Mouse (Mus musculus): ENCODE results near the gene Hmox2. TPM values are rescaled to one million over a fixed set of nuclear protein-coding genes. Genes with fewer than 3 reads are reported as not detected.
"Not testable (repeated sequence)": the region's sequence is repeated elsewhere in the genome, so short reads cannot be mapped to it uniquely, and the experiment has no call there.

Hmox2 gene
- polyA plus RNA-seq (2012; rRNA removed): 56.0 and 63.1 TPM in 2 replicates
- polyA plus RNA-seq (2014; fragmentation: Nextera tagmentation; extraction: Ambion mirVana): 96.6 and 106 TPM in 2 replicates

DNA sequence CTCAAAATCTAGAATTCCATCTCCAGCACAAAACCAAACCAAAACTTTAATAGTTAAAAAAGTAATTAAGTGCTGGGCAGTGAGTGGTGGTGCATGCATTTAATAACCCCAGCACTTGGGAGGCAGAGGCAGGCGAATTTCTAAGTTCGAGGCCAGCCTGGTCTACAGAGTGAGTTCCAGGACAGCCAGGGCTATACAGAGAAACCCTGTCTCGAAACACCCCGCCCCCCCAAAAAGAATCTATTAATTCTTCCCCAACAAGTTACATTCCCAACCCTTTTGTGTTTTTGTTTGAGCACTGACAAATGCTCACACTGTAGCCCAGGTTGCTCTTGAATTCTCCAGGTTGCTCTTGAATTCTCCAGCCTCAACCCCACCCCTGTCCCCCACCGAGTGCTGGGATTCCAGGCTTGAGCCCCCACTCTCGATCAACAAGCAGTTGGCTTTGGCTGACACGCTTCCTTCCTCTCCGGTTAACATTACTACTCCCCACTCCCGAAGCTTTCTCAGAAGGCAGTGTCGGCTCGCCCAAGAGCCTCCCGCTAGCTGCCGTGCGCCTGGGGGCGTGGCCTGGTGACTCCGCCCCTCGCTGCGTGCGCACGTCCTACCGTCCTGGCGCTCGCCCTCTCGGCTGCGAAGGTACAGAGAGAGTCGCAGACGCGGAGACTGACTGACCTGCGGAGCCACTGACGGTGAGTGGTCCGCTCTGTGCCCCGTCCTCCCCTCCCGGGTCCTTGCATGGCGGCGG lies at the start of gene Hmox2:
TSS of gene Hmox2 (plus strand) at position 582 of the 748 bp plus-strand sequence.
- peak; percentile 84; the same call in 1 of the 2 replicates for TF ChIP-seq POLR2A (IDR thresholded peaks at IDR 0.05; ENCODE audit: borderline replicate concordance, extremely low read depth, insufficient read depth, insufficient read length)
- H3K4me3 ChIP-seq (replicated peaks; ENCODE audit: low read length): peak within 1 kb of the TSS; percentile 97
- no peaks in the 10 kb centered on the region for H3K27me3 ChIP-seq (ENCODE audit: control insufficient read depth, insufficient read depth, low read length)
- H3K9me3 ChIP-seq (ENCODE audit: control insufficient read depth, low read length): no peaks in the 10 kb centered on the region
- peaks cover 7% of the 10 kb centered on the region; the same call in 1 of the 2 replicates for H3K4me1 ChIP-seq (ENCODE audit: control insufficient read depth, insufficient read depth, low read length)
- no peaks in the 10 kb centered on the region for H3K36me3 ChIP-seq (ENCODE audit: control insufficient read depth, insufficient read depth, low read length)
- peak within 1 kb of the TSS; percentile 91 for H3K9ac ChIP-seq (ENCODE audit: low read depth, low read length, severe bottlenecking)
- peak within 1 kb of the TSS; percentile 77 for H3K27ac ChIP-seq (replicated peaks; ENCODE audit: low read depth, low read length)
- ATAC-seq (ENCODE audit: low FRiP score, low read depth) (peak; percentile 95), DNase-seq (ENCODE audit: low spot score) (peak; percentile 91)
- peak within 1 kb of the TSS; percentile 79 for H3K4me2 ChIP-seq (replicated peaks; ENCODE audit: low read depth, low read length, severe bottlenecking)
- 4% methylated on average over 35 of the region's 35 CpGs for WGBS

- peaks cover 33% of the 10 kb centered on the region for H3K36me3 ChIP-seq (ENCODE audit: control insufficient read depth, insufficient read depth, low read length)
- no peak overlapping the region for H3K9ac ChIP-seq (ENCODE audit: low read depth, low read length, severe bottlenecking)
- WGBS: 95% methylated on average over 5 of the region's 5 CpGs
- peaks cover 7% of the 10 kb centered on the region for H3K4me1 ChIP-seq (ENCODE audit: control insufficient read depth, insufficient read depth, low read length)
- DNase-seq (ENCODE audit: low spot score) (no peak), ATAC-seq (ENCODE audit: low FRiP score, low read depth) (no peak)
- no peak for TF ChIP-seq POLR2A (IDR thresholded peaks at IDR 0.05; ENCODE audit: borderline replicate concordance, extremely low read depth, insufficient read depth, insufficient read length)
- no peak overlapping the region for H3K4me2 ChIP-seq (replicated peaks; ENCODE audit: low read depth, low read length, severe bottlenecking)
- no peaks in the 10 kb centered on the region for H3K9me3 ChIP-seq (ENCODE audit: control insufficient read depth, low read length)
- no peak overlapping the region for H3K4me3 ChIP-seq (replicated peaks; ENCODE audit: low read length)
- H3K27me3 ChIP-seq (ENCODE audit: control insufficient read depth, insufficient read depth, low read length): no peaks in the 10 kb centered on the region
- H3K27ac ChIP-seq (replicated peaks; ENCODE audit: low read depth, low read length): no peak overlapping the region
Observed at GRCm38 (mm10) chr16:4676836-4677235, 49.3 kb upstream of the Hmox2 start.

DNA sequence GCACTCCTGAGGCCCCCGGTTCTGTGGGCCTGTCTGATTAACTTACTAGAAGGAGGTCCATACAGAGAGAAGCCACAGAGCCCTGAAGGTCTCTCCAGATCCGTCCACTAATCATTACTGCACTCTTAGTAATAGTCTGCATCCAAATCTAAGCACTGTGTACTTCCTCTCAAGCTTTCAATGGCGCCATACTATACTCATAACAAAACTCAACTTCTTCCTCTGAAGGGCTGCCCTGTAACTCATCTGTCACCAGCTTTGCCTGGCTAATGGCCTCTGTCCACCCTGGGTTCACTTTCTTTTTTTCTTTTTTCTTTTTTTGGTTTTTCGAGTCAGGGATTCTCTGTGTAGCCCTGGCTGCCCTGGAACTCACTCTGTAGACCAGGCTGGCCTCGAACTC lies 48.1 kb upstream of the Hmox2 start:
- Histone ChIP-seq H3K27me3 (ENCODE audit: control insufficient read depth, insufficient read depth, low read length) (no peaks in the 10 kb centered on the region), H3K9me3 (ENCODE audit: control insufficient read depth, low read length) (no peaks in the 10 kb centered on the region), H3K36me3 (ENCODE audit: control insufficient read depth, insufficient read depth, low read length) (peaks cover 33% of the 10 kb centered on the region), H3K4me3 (replicated peaks; ENCODE audit: low read length) (no peak overlapping the region), H3K27ac (replicated peaks; ENCODE audit: low read depth, low read length) (no peak overlapping the region), H3K4me1 (ENCODE audit: control insufficient read depth, insufficient read depth, low read length) (peaks cover 7% of the 10 kb centered on the region), H3K9ac (ENCODE audit: low read depth, low read length, severe bottlenecking) (no peak overlapping the region), H3K4me2 (replicated peaks; ENCODE audit: low read depth, low read length, severe bottlenecking) (peak overlapping the region; percentile 89)
- DNase-seq (ENCODE audit: low spot score): no peak
- TF ChIP-seq POLR2A (IDR thresholded peaks at IDR 0.05; ENCODE audit: borderline replicate concordance, extremely low read depth, insufficient read depth, insufficient read length): no peak
- no peak for ATAC-seq (ENCODE audit: low FRiP score, low read depth)
- WGBS: 83% methylated on average over 5 of the region's 5 CpGs

DNA sequence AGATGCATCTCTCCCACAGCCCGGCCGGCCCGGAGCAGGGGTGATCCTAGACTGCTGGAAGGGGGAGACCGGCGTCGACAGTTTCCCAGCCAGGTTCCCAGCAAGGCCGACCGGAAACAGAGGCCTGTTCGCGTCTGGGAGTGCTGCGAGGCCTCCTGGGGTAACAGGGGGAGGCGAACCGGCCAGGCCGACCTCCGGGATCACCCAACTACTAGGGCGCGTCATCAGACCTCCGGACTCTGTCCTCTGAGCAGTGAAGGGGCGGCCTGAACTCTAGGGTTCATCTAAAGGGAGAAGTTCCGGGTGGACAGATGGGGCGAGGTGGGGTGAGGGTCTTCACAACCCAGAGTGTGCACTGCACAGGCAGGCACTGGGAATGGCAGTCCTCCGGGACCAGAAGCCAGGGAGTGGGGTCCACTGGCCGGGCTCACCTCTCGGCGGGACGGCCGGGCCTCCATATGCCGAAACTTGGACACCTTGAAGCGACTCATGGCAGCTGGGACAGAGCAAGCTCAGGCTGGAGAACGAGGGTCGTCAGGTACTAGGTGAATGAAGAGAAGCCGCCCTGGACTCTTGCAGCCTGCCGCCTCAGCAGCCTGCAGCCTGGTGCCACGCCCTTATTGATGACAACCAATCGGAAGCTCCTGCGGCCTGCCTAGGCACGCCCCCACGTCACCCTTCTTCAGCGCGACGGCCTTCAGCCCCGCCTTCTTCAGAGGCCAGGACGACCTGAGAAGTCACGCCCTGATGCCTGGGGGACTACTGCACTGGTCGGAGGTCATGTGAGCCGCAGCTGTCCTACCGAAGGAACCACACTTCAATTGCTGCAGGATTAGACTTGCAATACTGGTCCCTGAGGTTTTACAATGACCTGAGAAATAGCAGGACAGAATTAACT lies 46.8 kb upstream of the Hmox2 start, which contains the start of gene Coro7:
TSS of gene Coro7 (minus strand) at position 657 of the 898 bp plus-strand sequence.
- Histone ChIP-seq H3K36me3 (ENCODE audit: control insufficient read depth, insufficient read depth, low read length) (peaks cover 23% of the 10 kb centered on the region), H3K27me3 (ENCODE audit: control insufficient read depth, insufficient read depth, low read length) (no peaks in the 10 kb centered on the region), H3K4me2 (replicated peaks; ENCODE audit: low read depth, low read length, severe bottlenecking) (peak within 1 kb of the TSS; percentile 89), H3K27ac (replicated peaks; ENCODE audit: low read depth, low read length) (no peak within 1 kb of the TSS), H3K4me1 (ENCODE audit: control insufficient read depth, insufficient read depth, low read length) (peaks cover 7% of the 10 kb centered on the region), H3K9me3 (ENCODE audit: control insufficient read depth, low read length) (no peaks in the 10 kb centered on the region), H3K9ac (ENCODE audit: low read depth, low read length, severe bottlenecking) (peak within 1 kb of the TSS; percentile 65), H3K4me3 (replicated peaks; ENCODE audit: low read length) (peak within 1 kb of the TSS; percentile 64)
- TF ChIP-seq POLR2A (IDR thresholded peaks at IDR 0.05; ENCODE audit: borderline replicate concordance, extremely low read depth, insufficient read depth, insufficient read length): 0 out of 2 replicates have a peak, but pooled peaks have one; percentile 27
- ATAC-seq (ENCODE audit: low FRiP score, low read depth) (peak; percentile 89), DNase-seq (ENCODE audit: low spot score) (peak; percentile 94)
- under 1% methylated on average over 40 of the region's 47 CpGs for WGBS

GRCm38 (mm10) chr16:4680922-4681455 lies 45.2 kb upstream of the Hmox2 start:
- H3K4me1 ChIP-seq (ENCODE audit: control insufficient read depth, insufficient read depth, low read length); H3K4me3 ChIP-seq (replicated peaks; ENCODE audit: low read length); H3K36me3 ChIP-seq (ENCODE audit: control insufficient read depth, insufficient read depth, low read length); H3K27me3 ChIP-seq (ENCODE audit: control insufficient read depth, insufficient read depth, low read length); H3K27ac ChIP-seq (replicated peaks; ENCODE audit: low read depth, low read length); H3K9me3 ChIP-seq (ENCODE audit: control insufficient read depth, low read length); H3K4me2 ChIP-seq (replicated peaks; ENCODE audit: low read depth, low read length, severe bottlenecking); H3K9ac ChIP-seq (ENCODE audit: low read depth, low read length, severe bottlenecking); ATAC-seq (ENCODE audit: low FRiP score, low read depth); DNase-seq (ENCODE audit: low spot score): not testable (repeated sequence)
- whole genome bisulfite sequencing: 78% methylated on average over 3 of the region's 3 CpGs
